Mouse (Mus musculus) brain, adult 10 weeks (tissue): ENCODE results near the gene Itln1. TPM values are rescaled to one million over a fixed set of nuclear protein-coding genes. Genes with fewer than 3 reads are reported as not detected.

ENCODE experiments used
- polyA plus RNA-seq: library from polyadenylated mRNA; stranded (reverse); fragments of 350-450 nt; fragmentation: Illumina TruSeq; extraction: RNeasy Lipid Tissue Mini Kit (QIAGEN cat#74804); gene quantifications from one replicate; pipeline ENCODE4 v1.2.3, GENCODE M21; 2015; ENCODE audit warnings: low read depth, low replicate concordance

Itln1 gene
- not detected for polyA plus RNA-seq

GRCm38 (mm10) chr1:171535194-171535593 lies at the start of gene Itln1:
Gene Itln1, minus strand, starts transcription at chr1:171535294.

DNA sequence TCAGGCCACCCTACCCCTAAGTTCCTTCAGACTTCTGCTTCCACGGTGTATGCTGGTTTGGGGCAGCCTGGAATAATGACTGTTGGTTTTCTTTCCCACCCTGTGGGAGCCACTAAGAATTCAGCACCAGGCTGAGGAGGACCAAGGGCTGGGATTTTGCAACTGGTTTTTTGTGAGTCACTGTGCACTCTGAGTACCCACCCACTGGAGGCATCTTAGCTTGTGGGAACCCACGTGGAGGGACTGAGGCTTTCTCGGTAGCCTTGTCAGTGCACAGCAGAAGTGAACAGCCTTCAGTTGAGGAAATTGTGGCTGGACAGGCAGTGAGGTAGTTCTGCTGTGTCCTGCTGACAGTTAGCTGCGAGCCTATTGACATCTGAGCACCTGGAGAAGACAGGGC lies 23.8 kb upstream of the Itln1 start, which contains the start of gene Cd244a:
Gene Cd244a, plus strand, starts transcription at position 296 of the 400 bp plus-strand sequence.

DNA sequence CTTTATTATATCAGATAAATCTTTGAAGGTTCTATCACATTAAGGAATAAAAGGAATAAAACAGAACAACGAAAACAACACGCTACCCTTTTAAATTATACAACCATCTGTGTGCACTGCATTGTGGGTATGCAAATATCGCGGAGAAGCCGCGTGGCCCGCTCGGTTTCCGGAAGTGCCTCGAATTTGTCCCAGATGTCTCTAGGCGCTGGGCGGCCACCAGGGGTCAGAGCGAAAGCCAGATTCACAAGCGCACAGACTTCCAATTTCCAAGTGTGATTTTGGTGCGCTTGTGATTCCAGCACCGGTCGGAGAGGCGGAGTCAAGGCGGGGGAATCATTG lies 31.9 kb downstream of the Itln1 start, which contains the start of gene Alyref2:
Gene Alyref2, plus strand, starts transcription at position 229 of the 342 bp plus-strand sequence.

Other genes starting within 250 kb of the Itln1 start
- 47.5 TPM for gene Usp21, start 247.3 kb downstream of the Itln1 start, polyA plus RNA-seq
- gene Ufc1, start 240.3 kb downstream of the Itln1 start, polyA plus RNA-seq, result 187 TPM
- 42.7 TPM for gene Dedd, start 206.1 kb downstream of the Itln1 start, polyA plus RNA-seq
- gene Nit1, start 189.6 kb downstream of the Itln1 start, polyA plus RNA-seq, result 59.9 TPM
- gene Pfdn2, start 189.6 kb downstream of the Itln1 start, polyA plus RNA-seq, result 221 TPM
- 5.8 TPM for gene Klhdc9, start 174.5 kb downstream of the Itln1 start, polyA plus RNA-seq
- gene Nectin4, start 165.2 kb downstream of the Itln1 start, polyA plus RNA-seq, result 4.8 TPM
- 2.2 TPM for gene Arhgap30, start 146.3 kb downstream of the Itln1 start, polyA plus RNA-seq
- gene Usf1, start 124.0 kb downstream of the Itln1 start, polyA plus RNA-seq, result 125 TPM
- gene Tstd1, start 116.4 kb downstream of the Itln1 start, polyA plus RNA-seq, result not detected
- 10.4 TPM for gene F11r, start 97.8 kb downstream of the Itln1 start, polyA plus RNA-seq
- gene Alyref2, start 31.8 kb downstream of the Itln1 start, polyA plus RNA-seq, result 6.3 TPM
- not detected for gene Cd244a, start 23.9 kb upstream of the Itln1 start, polyA plus RNA-seq
- gene Ly9, start 72.1 kb upstream of the Itln1 start, polyA plus RNA-seq, result 0.21 TPM
- not detected for gene Slamf7, start 117.7 kb upstream of the Itln1 start, polyA plus RNA-seq
- 2.5 TPM for gene Cd48, start 146.7 kb upstream of the Itln1 start, polyA plus RNA-seq
- gene Slamf1, start 231.8 kb upstream of the Itln1 start, polyA plus RNA-seq, result 0.24 TPM